Mouse (Mus musculus) forebrain, embryonic 15.5 days (tissue): ENCODE data around the gene Col11a2. TPM values are rescaled to one million over a fixed set of nuclear protein-coding genes. Genes with fewer than 3 reads are reported as not detected.
A peak's percentile ranks its signal among the peaks of the same experiment; 100 is the strongest.

ENCODE experiments used
- ATAC-seq: fragments of 200-750 bp; cut with Nextera tagmentation; replicated peaks from 2 replicates; pipeline ENCODE4 v1.8.0; 2017; ENCODE audit warnings: mild to moderate bottlenecking, moderate TSS enrichment, moderate library complexity
- H3K27ac ChIP-seq: fragments of 300-500 bp; sonication (generic); replicated peaks from 2 replicates; pipeline ENCODE4 v1.5.1; 2015; ENCODE audit warnings: mild to moderate bottlenecking, inconsistent platforms
- H3K27me3 ChIP-seq: fragments of 300-500 bp; sonication (generic); 2 replicates; pipeline ENCODE4 v1.6.1; 2015; ENCODE audit warnings: inconsistent platforms
- H3K36me3 ChIP-seq: fragments of 300-500 bp; sonication (generic); 2 replicates; pipeline ENCODE4 v1.6.1; 2015; ENCODE audit warnings: mild to moderate bottlenecking, inconsistent platforms
- H3K4me1 ChIP-seq: fragments of 300-500 bp; sonication (generic); 2 replicates; pipeline ENCODE4 v1.6.1; 2015; ENCODE audit warnings: inconsistent platforms
- H3K4me2 ChIP-seq: fragments of 300-500 bp; sonication (generic); replicated peaks from 2 replicates; pipeline ENCODE4 v1.6.1; 2015; ENCODE audit warnings: mild to moderate bottlenecking, inconsistent platforms
- H3K4me3 ChIP-seq: fragments of 300-500 bp; sonication (generic); 2 replicates; pipeline ENCODE4 v1.5.1; 2015; ENCODE audit warnings: mild to moderate bottlenecking, inconsistent platforms
- H3K9ac ChIP-seq: fragments of 300-500 bp; sonication (generic); replicated peaks from 2 replicates; pipeline ENCODE4 v1.6.1; 2015; ENCODE audit warnings: mild to moderate bottlenecking, inconsistent platforms
- H3K9me3 ChIP-seq: fragments of 300-500 bp; sonication (generic); 2 replicates; pipeline ENCODE4 v1.6.1; 2016; ENCODE audit warnings: inconsistent platforms
- WGBS: fragments of 180-500 bp; shearing (Covaris S2); methylation state at CpG from one replicate; pipeline ENCODE4 v1.1.7; 2015; ENCODE audit warnings: mixed read lengths; 5-methylcytosine and 5-hydroxymethylcytosine counted together
- polyA plus RNA-seq: library from polyadenylated mRNA; unstranded; fragments of >200 nt; fragmentation: Nextera tagmentation; extraction: Ambion mirVana; gene quantifications from 2 replicates; pipeline ENCODE4 v1.2.1, GENCODE M21; 2015

The Col11a2 gene
- polyA plus RNA-seq, 1 experiment from 2014 or later: 2.1 TPM

DNA sequence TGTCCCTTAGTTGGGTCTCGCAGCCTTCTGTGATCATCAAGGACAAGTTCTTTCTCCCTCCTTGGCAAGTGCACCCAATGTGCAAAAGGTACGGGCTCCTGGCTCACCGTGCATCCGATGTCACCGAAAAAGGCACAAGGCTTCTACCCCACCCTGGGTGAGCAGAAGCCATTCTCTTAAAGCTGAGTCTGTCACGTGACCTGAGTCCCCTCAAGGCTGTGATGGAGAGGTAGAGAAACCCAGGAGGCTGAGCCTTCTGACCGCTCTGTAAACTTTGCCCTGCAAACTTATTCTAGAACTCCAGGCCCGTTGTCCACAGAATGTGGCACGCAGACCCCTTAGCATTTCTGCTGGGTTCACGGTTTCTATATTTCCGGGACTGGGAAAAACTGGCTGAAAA is 39.8 kb downstream of the Col11a2 start:
- 89% methylated on average over 11 of the region's 11 CpGs for WGBS
- Histone ChIP-seq H3K36me3 (no peaks in the 10 kb centered on the region), H3K4me1 (peaks cover 19% of the 10 kb centered on the region), H3K27ac (no peak overlapping the region), H3K9me3 (no peaks in the 10 kb centered on the region), H3K4me3 (no peak overlapping the region), H3K4me2 (no peak overlapping the region), H3K27me3 (peaks cover 14% of the 10 kb centered on the region), H3K9ac (no peak overlapping the region)
- ATAC-seq: no peak

GRCm38 (mm10) chr17:34079621-34080020 is 40.4 kb downstream of the Col11a2 start:
- no peak overlapping the region for H3K9ac ChIP-seq
- WGBS: 18% methylated on average over 5 of the region's 5 CpGs
- peaks cover 14% of the 10 kb centered on the region for H3K27me3 ChIP-seq
- ATAC-seq: peak; percentile 76
- H3K9me3 ChIP-seq: no peaks in the 10 kb centered on the region
- H3K27ac ChIP-seq: no peak overlapping the region
- peaks cover 19% of the 10 kb centered on the region for H3K4me1 ChIP-seq
- H3K4me2 ChIP-seq: no peak overlapping the region
- H3K4me3 ChIP-seq: no peak overlapping the region
- H3K36me3 ChIP-seq: no peaks in the 10 kb centered on the region

DNA sequence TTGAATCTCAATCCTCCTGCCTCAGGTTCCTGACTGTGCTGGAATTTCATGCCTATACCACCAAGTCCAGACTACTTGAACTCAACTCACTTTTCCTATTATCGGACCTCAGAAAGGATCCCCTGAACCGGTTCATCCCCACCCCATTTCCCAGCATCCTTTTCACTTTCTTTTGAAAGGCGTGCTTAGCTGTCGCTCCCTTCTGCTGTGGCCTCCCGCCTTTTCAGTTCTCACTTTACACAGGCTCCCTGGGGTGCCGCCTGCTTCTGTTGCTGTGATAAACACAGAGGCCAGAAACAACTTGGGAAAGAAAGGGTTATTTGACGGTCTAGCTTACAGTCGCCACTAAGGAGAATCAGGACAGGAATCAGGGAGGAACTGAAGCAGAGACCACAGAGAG is 43.9 kb downstream of the Col11a2 start:
- Histone ChIP-seq H3K4me1 (peaks cover 6% of the 10 kb centered on the region; the same call in 1 of the 2 replicates), H3K27me3 (no peaks in the 10 kb centered on the region), H3K4me2 (no peak overlapping the region), H3K36me3 (no peaks in the 10 kb centered on the region), H3K27ac (no peak overlapping the region), H3K9me3 (no peaks in the 10 kb centered on the region), H3K4me3 (no peak overlapping the region), H3K9ac (no peak overlapping the region; the same call in 1 of the 2 replicates)
- no peak for ATAC-seq
- WGBS: 2% methylated on average over 8 of the region's 8 CpGs

DNA sequence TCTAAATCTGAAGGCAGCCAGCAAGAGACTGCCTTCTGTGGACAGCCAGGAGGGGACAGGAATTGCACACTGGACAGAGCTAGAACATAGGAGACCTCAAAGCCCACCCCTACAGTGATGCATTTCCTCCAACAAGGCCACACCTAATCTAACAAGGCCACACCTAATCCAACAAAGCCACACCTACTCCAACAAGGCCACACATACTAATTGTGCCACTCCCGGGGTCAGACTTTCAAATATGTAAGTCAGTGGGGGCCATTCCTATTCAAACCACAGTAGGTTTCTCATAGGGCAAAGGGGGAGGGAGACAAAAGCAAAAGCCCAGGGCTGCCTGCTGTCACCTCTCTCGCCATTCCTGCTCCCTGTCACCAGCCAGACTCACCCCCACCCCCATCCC is 48.1 kb downstream of the Col11a2 start:
- H3K4me2 ChIP-seq: no peak overlapping the region
- H3K36me3 ChIP-seq: no peaks in the 10 kb centered on the region
- H3K9me3 ChIP-seq: no peaks in the 10 kb centered on the region
- no peaks in the 10 kb centered on the region for H3K27me3 ChIP-seq
- ATAC-seq: no peak
- H3K4me1 ChIP-seq: peaks cover 6% of the 10 kb centered on the region; the same call in 1 of the 2 replicates
- H3K27ac ChIP-seq: no peak overlapping the region
- H3K4me3 ChIP-seq: no peak overlapping the region
- no peak overlapping the region for H3K9ac ChIP-seq
- whole genome bisulfite sequencing: 57% methylated on average over 2 of the region's 2 CpGs

DNA sequence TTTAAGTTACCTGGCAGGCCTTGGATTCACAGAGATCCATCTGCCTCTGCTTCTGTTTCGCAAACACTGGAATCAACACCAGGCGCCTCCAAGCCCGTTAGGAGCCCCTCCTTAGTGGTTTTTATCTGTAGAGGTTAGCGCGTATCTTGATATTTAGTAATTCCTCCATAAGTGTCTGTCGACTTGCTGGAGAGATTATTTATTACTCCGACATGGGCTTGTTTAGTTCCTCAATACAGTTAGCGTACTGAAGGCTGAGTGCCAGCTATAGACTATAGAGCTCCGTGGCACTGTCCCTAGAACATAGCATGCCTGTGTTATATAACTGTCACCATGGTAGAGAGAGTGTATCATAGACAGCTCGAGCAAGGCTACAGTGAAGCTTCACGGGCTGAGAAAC is 48.9 kb downstream of the Col11a2 start:
- H3K4me2 ChIP-seq: no peak overlapping the region
- no peak overlapping the region for H3K27ac ChIP-seq
- WGBS: 78% methylated on average over 11 of the region's 11 CpGs
- H3K4me1 ChIP-seq: peaks cover 4% of the 10 kb centered on the region; the same call in 1 of the 2 replicates
- no peaks in the 10 kb centered on the region for H3K27me3 ChIP-seq
- H3K9me3 ChIP-seq: no peaks in the 10 kb centered on the region
- H3K36me3 ChIP-seq: no peaks in the 10 kb centered on the region
- no peak for ATAC-seq
- H3K9ac ChIP-seq: no peak overlapping the region
- no peak overlapping the region for H3K4me3 ChIP-seq

GRCm38 (mm10) chr17:34090923-34091322 is 51.7 kb downstream of the Col11a2 start:
- Histone ChIP-seq H3K9me3 (no peaks in the 10 kb centered on the region), H3K27ac (no peak overlapping the region), H3K36me3 (no peaks in the 10 kb centered on the region), H3K4me3 (no peak overlapping the region), H3K9ac (no peak overlapping the region), H3K27me3 (no peaks in the 10 kb centered on the region), H3K4me2 (no peak overlapping the region), H3K4me1 (no peaks in the 10 kb centered on the region)
- 53% methylated on average over 7 of the region's 7 CpGs for WGBS
- no peak for ATAC-seq

GRCm38 (mm10) chr17:34092197-34092875 is 53.1 kb downstream of the Col11a2 start, which contains the start of gene H2-Oa:
H2-Oa (plus strand) TSS chr17:34092340.
- H3K4me2 ChIP-seq: no peak within 1 kb of the TSS
- 40% methylated on average over 11 of the region's 11 CpGs for WGBS
- no peak within 1 kb of the TSS for H3K4me3 ChIP-seq
- H3K9ac ChIP-seq: no peak within 1 kb of the TSS
- H3K27ac ChIP-seq: no peak within 1 kb of the TSS
- H3K27me3 ChIP-seq: no peaks in the 10 kb centered on the region
- no peak for ATAC-seq
- no peaks in the 10 kb centered on the region for H3K4me1 ChIP-seq
- H3K36me3 ChIP-seq: no peaks in the 10 kb centered on the region
- no peaks in the 10 kb centered on the region for H3K9me3 ChIP-seq

DNA sequence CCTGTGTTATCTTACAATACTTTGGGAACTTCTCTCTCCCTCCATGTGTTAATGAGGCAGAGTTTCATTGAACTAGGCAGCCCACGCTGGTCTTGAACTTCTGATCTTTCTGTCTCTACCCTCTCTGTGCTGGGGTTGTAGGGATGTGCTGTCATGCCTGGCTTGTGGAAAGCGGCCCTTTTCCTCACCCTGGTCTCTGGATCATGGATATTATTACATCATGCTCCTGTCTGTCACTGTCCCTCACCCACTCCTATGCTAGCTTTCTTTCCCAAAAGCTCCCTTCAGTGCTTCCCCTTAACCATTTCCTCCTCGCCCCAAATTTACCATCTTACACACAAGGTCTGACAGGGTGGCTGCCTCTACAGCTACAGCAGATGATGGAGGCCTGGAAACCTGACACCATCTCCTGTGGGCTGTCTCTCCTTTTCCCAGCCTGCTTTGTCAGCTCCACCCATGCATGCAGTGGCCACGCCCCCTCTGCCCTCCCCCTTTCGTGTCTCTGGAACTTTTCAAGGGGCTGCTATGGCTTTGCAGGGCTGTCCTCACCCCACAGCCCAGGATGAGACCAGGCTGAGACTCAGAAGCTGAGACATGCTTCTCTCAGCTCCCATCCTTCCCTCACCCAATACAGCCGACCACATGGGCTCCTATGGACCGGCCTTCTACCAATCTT is 54.1 kb downstream of the Col11a2 start:
- Histone ChIP-seq H3K9ac (no peak overlapping the region), H3K4me1 (no peaks in the 10 kb centered on the region), H3K4me2 (no peak overlapping the region), H3K27me3 (no peaks in the 10 kb centered on the region), H3K9me3 (no peaks in the 10 kb centered on the region), H3K36me3 (no peaks in the 10 kb centered on the region), H3K27ac (no peak overlapping the region), H3K4me3 (no peak overlapping the region)
- WGBS: 33% methylated on average over 7 of the region's 7 CpGs
- ATAC-seq: no peak

GRCm38 (mm10) chr17:34094283-34095035 is 55.2 kb downstream of the Col11a2 start:
- H3K9me3 ChIP-seq: no peaks in the 10 kb centered on the region
- H3K27me3 ChIP-seq: no peaks in the 10 kb centered on the region
- no peak overlapping the region for H3K9ac ChIP-seq
- no peak overlapping the region for H3K27ac ChIP-seq
- H3K4me2 ChIP-seq: no peak overlapping the region
- H3K36me3 ChIP-seq: no peaks in the 10 kb centered on the region
- WGBS: 90% methylated on average over 27 of the region's 27 CpGs
- ATAC-seq: no peak
- no peak overlapping the region for H3K4me3 ChIP-seq
- no peaks in the 10 kb centered on the region for H3K4me1 ChIP-seq

DNA sequence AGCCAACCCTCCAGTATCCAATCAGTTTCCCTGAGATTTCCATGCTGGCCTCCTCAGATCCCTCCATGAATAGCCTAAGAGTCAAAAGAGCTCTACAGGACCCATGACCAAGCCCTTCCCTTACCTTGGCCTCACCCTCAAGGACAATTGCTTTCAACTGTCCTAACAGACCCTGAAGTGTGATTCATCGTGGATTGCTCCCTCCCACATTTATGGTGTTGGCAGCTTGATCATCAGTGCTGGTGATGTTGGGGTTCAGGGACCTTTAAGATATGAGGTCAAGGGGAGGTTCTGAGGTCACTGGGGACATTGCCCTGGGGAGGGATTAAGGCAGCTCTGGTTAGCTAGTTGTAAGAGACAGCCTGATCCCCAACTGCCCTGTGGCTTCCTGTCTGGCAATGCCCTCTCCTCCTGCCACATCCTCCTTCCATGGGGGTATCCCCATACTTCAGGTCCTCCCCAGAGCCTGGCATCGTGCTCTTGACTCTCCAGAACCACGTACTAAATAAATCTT is 57.3 kb downstream of the Col11a2 start:
- 75% methylated on average over 3 of the region's 3 CpGs for WGBS
- H3K9ac ChIP-seq: no peak overlapping the region
- no peaks in the 10 kb centered on the region for H3K36me3 ChIP-seq
- H3K4me1 ChIP-seq: peaks cover 7% of the 10 kb centered on the region
- ATAC-seq: no peak
- no peak overlapping the region for H3K4me2 ChIP-seq
- no peak overlapping the region for H3K27ac ChIP-seq
- H3K27me3 ChIP-seq: no peaks in the 10 kb centered on the region
- H3K9me3 ChIP-seq: no peaks in the 10 kb centered on the region
- H3K4me3 ChIP-seq: no peak overlapping the region

GRCm38 (mm10) chr17:34097272-34097671 is 58.0 kb downstream of the Col11a2 start:
- 56% methylated on average over 5 of the region's 5 CpGs for WGBS
- no peak overlapping the region for H3K4me2 ChIP-seq

More at GRCm38 (mm10) chr17:34097272-34097671, 58.0 kb downstream of the Col11a2 start:
- H3K9me3 ChIP-seq: no peaks in the 10 kb centered on the region
- H3K36me3 ChIP-seq: no peaks in the 10 kb centered on the region
- no peak overlapping the region for H3K4me3 ChIP-seq
- H3K27ac ChIP-seq: no peak overlapping the region
- no peak overlapping the region for H3K9ac ChIP-seq
- no peak for ATAC-seq
- H3K4me1 ChIP-seq: peaks cover 9% of the 10 kb centered on the region
- no peaks in the 10 kb centered on the region for H3K27me3 ChIP-seq
